Mouse (Mus musculus): Measurements from ENCODE around the gene Ssr1.

DNA sequence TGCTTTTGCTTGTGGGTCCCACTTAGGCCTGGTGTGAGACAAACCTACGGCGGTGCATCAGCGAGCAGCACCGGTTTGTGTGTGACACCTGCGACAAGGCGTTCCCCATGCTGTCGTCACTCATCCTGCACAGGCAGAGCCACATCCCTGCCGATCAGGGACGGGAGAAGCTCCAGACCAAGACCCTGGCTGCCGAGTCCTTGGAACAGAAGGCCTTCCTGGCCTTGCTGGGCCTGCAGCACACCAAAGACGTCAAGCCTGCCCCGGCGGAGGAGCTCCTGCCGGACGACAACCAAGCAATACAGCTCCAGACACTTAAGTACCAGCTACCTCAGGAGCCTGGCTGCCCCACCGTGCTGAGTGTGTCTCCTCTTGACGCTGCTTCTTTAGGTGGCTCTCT, 64.5 kb downstream of the Ssr1 start:
- TF ChIP-seq CTCF (IDR thresholded peaks at IDR 0.05; ENCODE audit: low read depth, low read length) (no peak), GATA1 (IDR thresholded peaks at IDR 0.05; ENCODE audit: borderline replicate concordance, low read length) (no peak)
